Mouse (Mus musculus): Measurements from ENCODE around the gene Pebp1.

DNA sequence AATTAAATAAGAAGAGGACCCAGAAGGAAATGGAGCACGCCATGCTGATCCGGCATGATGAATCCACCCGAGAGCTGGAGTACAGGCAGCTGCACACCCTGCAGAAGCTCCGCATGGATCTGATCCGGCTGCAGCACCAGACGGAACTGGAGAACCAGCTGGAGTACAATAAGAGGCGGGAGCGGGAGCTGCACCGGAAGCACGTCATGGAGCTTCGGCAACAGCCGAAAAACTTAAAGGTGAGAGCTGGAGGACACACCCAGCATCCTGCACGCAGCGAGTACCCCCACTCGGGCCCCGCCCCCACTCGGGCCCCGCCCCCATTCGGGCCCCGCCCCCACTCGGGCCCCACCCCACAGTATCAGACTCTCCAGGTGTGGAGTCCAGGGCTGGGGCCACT lies 23.9 kb downstream of the Pebp1 start:
- TF ChIP-seq CTCF (IDR thresholded peaks at IDR 0.05; ENCODE audit: low read depth, low read length) (no peak), POLR2A (IDR thresholded peaks at IDR 0.05; ENCODE audit: insufficient read depth, low read length) (no peak)

Data from ES-Bruce4 (cell line).